Mouse (Mus musculus) forebrain, embryonic 10.5 days (tissue): ENCODE data around the gene Cldn20. TPM values are rescaled to one million over a fixed set of nuclear protein-coding genes. Genes with fewer than 3 reads are reported as not detected.

ENCODE experiments used
- DNase-seq: peaks from one replicate; pipeline ENCODE4 v3.0.0-alpha.2; 2017; ENCODE audit warnings: low spot score; ENCODE audit errors: extremely low spot score
- H3K27ac ChIP-seq: fragments of 300-500 bp; sonication (generic); 2 replicates; pipeline ENCODE4 v1.5.1; 2016; ENCODE audit warnings: mild to moderate bottlenecking
- H3K27me3 ChIP-seq: fragments of 300-500 bp; sonication (generic); 2 replicates; pipeline ENCODE4 v1.6.1; 2016; ENCODE audit warnings: mild to moderate bottlenecking; ENCODE audit not compliant: poor library complexity, severe bottlenecking
- H3K36me3 ChIP-seq: fragments of 300-500 bp; sonication (generic); replicated peaks from 2 replicates; pipeline ENCODE4 v1.6.1; 2016; ENCODE audit warnings: mild to moderate bottlenecking, moderate library complexity
- H3K4me1 ChIP-seq: fragments of 300-500 bp; sonication (generic); 2 replicates; pipeline ENCODE4 v1.6.1; 2016
- H3K4me3 ChIP-seq: fragments of 300-500 bp; sonication (generic); 2 replicates; pipeline ENCODE4 v1.5.1; 2016; ENCODE audit warnings: mild to moderate bottlenecking, moderate library complexity
- H3K9me3 ChIP-seq: fragments of 300-500 bp; sonication (generic); 2 replicates; pipeline ENCODE4 v1.6.1; 2016; ENCODE audit warnings: mild to moderate bottlenecking, moderate library complexity
- WGBS: fragments of 180-500 bp; shearing (Covaris S2); methylation state at CpG from one replicate; pipeline ENCODE4 v1.1.7; 2016; 5-methylcytosine and 5-hydroxymethylcytosine counted together
- polyA plus RNA-seq: library from polyadenylated mRNA; unstranded; fragments of >200 nt; fragmentation: Nextera tagmentation; extraction: Ambion mirVana; gene quantifications from 2 replicates; pipeline ENCODE4 v1.2.1, GENCODE M21; 2016

Cldn20 gene
- polyA plus RNA-seq, 1 experiment from 2014 or later: not detected

DNA sequence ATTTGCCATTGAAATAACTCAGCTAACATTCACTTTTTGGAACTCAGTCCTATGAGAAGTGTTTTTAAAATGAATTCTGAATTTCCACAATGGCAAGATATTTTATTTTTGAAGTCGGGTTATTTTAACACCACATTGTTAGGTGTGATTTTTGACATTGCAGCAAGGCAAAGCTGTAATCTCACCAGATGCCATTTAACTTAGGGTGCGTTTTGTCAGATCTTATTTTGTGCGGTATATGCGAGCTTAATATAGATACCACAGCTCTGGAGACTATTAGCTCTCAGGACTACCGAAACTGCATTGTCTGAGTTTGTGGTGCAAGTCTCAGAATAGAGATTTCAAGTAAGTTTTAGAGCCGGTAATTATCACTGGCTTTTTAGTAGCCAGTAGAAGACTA, 32.3 kb upstream of the Cldn20 start:
- Histone ChIP-seq H3K9me3 (no peaks in the 10 kb centered on the region), H3K4me1 (no peaks in the 10 kb centered on the region), H3K36me3 (no peaks in the 10 kb centered on the region), H3K27me3 (no peaks in the 10 kb centered on the region), H3K27ac (no peak overlapping the region), H3K4me3 (no peak overlapping the region)
- no peak for DNase-seq
- WGBS: 93% methylated on average over 6 of the region's 6 CpGs

DNA sequence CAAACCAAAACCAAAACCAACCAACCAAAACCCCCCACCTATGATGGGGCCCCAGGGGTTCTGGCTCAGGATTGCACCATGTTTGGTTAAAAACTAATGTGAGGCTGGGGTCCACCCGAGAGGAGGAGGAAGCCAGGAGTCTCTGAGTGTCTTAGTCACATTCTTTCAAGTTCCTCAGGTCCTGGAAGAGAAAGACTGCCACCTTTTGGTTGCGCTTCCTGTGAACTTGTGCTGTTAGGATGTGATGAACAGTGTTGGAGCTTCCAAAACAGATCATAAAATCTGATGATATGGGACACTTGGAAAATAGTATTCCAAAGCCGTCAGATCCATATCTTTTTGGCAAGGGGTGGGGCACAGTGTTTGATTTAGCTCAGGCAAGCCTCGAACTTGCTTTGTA, 31.4 kb upstream of the Cldn20 start:
- no peaks in the 10 kb centered on the region for H3K4me1 ChIP-seq
- DNase-seq: no peak
- WGBS: 87% methylated on average over 4 of the region's 4 CpGs
- H3K36me3 ChIP-seq: no peaks in the 10 kb centered on the region
- H3K27me3 ChIP-seq: no peaks in the 10 kb centered on the region
- H3K27ac ChIP-seq: no peak overlapping the region
- no peaks in the 10 kb centered on the region for H3K9me3 ChIP-seq
- no peak overlapping the region for H3K4me3 ChIP-seq

- Histone ChIP-seq H3K27me3 (no peaks in the 10 kb centered on the region), H3K4me3 (no peak overlapping the region), H3K4me1 (no peaks in the 10 kb centered on the region), H3K36me3 (no peaks in the 10 kb centered on the region), H3K27ac (no peak overlapping the region), H3K9me3 (no peaks in the 10 kb centered on the region)
- 77% methylated on average over 1 of the region's 1 CpGs for WGBS
- DNase-seq: no peak
Observed at GRCm38 (mm10) chr17:3505711-3506110, 26.6 kb upstream of the Cldn20 start.

DNA sequence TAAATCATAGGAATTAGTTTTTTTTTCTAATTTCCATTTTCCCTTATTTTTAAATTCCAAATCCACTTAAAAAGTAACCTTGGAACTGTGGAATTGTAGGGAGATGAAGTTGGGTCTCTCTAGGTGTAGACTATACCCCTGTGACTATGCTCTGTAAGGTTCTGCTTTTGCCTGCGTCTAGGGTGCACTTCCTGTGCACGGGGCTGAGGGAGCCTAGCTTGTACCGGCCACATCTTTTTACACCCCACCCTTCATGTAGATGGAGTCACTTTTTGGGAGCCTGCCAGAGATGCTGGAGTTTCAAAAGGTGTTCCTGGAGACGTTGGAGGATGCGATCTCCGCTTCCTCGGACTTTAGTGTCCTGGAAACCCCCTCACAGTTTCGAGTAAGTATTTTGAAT, 25.8 kb upstream of the Cldn20 start:
- no peak for DNase-seq
- Histone ChIP-seq H3K4me3 (no peak overlapping the region), H3K9me3 (no peaks in the 10 kb centered on the region), H3K4me1 (no peaks in the 10 kb centered on the region), H3K27ac (no peak overlapping the region), H3K36me3 (no peaks in the 10 kb centered on the region), H3K27me3 (no peaks in the 10 kb centered on the region)
- 90% methylated on average over 8 of the region's 8 CpGs for WGBS

DNA sequence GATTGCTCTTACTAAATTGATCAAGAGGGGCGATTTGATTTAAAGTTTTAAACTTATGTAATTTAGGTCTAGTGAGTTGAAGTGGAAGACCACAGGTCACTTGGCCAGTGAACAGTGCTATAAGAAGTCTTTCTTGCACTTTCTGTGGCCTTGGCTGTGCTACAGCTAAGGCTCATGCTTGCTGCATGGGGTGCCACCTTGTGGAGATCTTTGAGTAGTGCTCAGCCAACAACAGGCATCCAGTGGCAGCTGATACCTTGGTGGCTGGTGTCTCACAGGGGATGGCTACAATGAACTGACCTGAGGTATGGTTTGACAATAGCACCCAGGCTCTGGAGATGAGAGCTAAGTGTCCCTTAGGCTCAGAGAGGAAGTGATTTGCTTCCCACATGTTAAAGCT, 22.5 kb upstream of the Cldn20 start:
- Histone ChIP-seq H3K36me3 (no peaks in the 10 kb centered on the region), H3K9me3 (no peaks in the 10 kb centered on the region)
- WGBS: 19% methylated on average over 1 of the region's 1 CpGs

DNA sequence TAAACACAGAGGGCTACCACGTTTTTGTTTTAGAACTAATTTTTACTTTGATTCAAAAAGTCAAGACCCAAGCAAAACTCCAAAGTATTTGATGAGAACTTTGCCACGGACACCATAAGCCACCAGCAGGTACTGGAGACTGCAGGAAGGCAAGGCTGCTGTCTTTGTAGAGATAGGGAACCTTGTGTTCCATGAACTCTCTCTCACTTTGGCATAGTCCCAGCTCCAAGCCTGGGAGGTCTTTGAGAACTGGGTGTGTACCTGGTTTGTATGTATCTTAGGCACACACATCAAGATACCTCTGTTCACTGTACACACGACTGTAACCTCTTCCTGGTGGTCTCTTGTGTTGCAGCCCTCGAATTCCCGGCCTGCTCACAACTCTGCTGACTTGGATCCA, 18.0 kb upstream of the Cldn20 start:
- Histone ChIP-seq H3K36me3 (peaks cover 11% of the 10 kb centered on the region), H3K27me3 (no peaks in the 10 kb centered on the region), H3K4me1 (peaks cover 4% of the 10 kb centered on the region), H3K27ac (no peak overlapping the region), H3K4me3 (no peak overlapping the region), H3K9me3 (no peaks in the 10 kb centered on the region)
- no peak for DNase-seq
- WGBS: 89% methylated on average over 5 of the region's 5 CpGs

More for the DNA sequence above, 22.5 kb upstream of the Cldn20 start:
- H3K4me1 ChIP-seq: no peaks in the 10 kb centered on the region
- DNase-seq: peak; percentile 44
- H3K27ac ChIP-seq: no peak overlapping the region
- no peaks in the 10 kb centered on the region for H3K27me3 ChIP-seq
- H3K4me3 ChIP-seq: no peak overlapping the region

DNA sequence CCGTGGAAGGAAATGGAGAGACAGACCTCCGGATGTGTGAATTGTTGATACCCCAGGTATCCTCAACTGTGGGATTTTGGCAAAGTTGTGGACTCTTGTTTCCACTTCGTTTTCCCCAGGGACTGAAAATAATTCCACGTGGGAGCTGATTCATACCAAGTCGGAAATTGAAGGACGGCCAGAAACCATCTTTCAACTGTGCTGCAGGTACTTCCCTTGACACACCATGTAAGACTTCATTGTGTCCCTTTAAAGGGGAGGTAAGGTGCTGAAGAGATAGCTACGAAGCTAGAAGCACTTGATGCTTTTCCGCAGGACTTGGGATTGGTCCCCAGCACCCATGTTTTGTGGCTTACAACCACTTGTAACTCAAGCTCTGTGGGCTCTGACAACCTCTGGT, 16.5 kb upstream of the Cldn20 start:
- Histone ChIP-seq H3K27me3 (no peaks in the 10 kb centered on the region), H3K27ac (no peak overlapping the region), H3K36me3 (peaks cover 12% of the 10 kb centered on the region), H3K9me3 (no peaks in the 10 kb centered on the region), H3K4me1 (peaks cover 4% of the 10 kb centered on the region), H3K4me3 (no peak overlapping the region)
- WGBS: 92% methylated on average over 8 of the region's 8 CpGs
- DNase-seq: no peak

GRCm38 (mm10) chr17:3516406-3516805, 15.9 kb upstream of the Cldn20 start:
- 50% methylated on average over 9 of the region's 9 CpGs for WGBS
- Histone ChIP-seq H3K9me3 (no peaks in the 10 kb centered on the region), H3K4me1 (peaks cover 4% of the 10 kb centered on the region), H3K27me3 (no peaks in the 10 kb centered on the region), H3K4me3 (no peak overlapping the region), H3K27ac (no peak overlapping the region), H3K36me3 (peaks cover 16% of the 10 kb centered on the region)
- no peak for DNase-seq

DNA sequence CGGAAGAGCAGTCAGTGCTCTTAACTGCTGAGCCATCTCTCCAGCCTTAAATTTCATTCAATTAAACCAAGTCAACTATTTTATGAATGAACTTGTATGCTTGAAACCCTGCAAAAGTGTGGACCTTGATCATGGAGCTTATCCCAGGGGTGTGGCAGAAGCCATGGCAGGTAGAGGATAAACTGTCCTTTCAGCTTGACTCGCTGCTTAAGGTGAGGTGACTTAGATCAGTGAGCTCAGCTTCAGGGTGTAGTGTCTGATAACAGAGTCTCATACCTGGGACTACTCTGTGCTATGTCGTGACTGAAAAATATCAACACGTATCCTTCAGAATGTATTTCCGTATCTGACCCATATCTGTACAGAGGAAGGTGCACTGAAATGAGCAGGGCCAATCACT, 12.0 kb upstream of the Cldn20 start:
- no peak for DNase-seq
- WGBS: 93% methylated on average over 5 of the region's 5 CpGs

DNA sequence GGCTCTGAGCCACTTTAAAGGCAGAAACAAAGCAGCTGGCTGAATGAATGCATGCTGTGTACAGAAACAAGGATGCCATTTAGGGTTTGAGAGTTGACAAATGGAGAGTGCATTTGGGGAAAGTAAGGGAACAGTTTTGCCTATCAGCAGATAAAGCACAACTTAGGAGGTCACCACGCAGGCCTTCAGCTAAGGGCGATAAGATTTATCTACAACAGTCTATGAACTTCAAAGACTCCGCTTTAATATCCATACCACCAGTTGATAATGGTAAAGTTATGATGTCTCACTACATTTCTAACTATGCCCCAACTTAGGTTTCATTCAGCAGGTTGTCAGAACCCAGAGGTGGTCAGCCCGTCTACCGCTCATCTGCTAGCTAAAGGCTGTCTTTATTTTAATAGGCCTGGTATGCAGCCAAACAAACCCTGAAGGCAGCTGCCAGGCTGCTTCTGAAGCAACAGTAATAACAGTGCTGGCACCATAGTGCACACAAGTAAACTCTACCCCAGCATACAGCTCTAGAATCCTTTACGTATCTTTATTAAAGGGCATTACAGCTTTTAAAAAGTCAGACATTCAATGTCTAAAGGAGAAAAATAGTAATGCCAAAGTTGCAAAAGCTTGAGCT, 4.4 kb upstream of the Cldn20 start:
- no peak for DNase-seq
- H3K4me3 ChIP-seq: no peak overlapping the region
- no peaks in the 10 kb centered on the region for H3K27me3 ChIP-seq
- no peaks in the 10 kb centered on the region for H3K4me1 ChIP-seq
- no peaks in the 10 kb centered on the region for H3K9me3 ChIP-seq
- no peak overlapping the region for H3K27ac ChIP-seq
- 88% methylated on average over 6 of the region's 6 CpGs for WGBS
- peaks cover 12% of the 10 kb centered on the region for H3K36me3 ChIP-seq

More for the DNA sequence above, 12.0 kb upstream of the Cldn20 start:
- H3K36me3 ChIP-seq: peaks cover 16% of the 10 kb centered on the region
- peaks cover 4% of the 10 kb centered on the region for H3K4me1 ChIP-seq
- no peak overlapping the region for H3K27ac ChIP-seq
- no peaks in the 10 kb centered on the region for H3K9me3 ChIP-seq
- no peak overlapping the region for H3K4me3 ChIP-seq
- no peaks in the 10 kb centered on the region for H3K27me3 ChIP-seq

GRCm38 (mm10) chr17:3529523-3529922, 2.8 kb upstream of the Cldn20 start:
- H3K4me3 ChIP-seq: no peak overlapping the region
- H3K27me3 ChIP-seq: no peaks in the 10 kb centered on the region
- peaks cover 12% of the 10 kb centered on the region for H3K36me3 ChIP-seq
- no peak overlapping the region for H3K27ac ChIP-seq
- 71% methylated on average over 3 of the region's 3 CpGs for WGBS
- no peaks in the 10 kb centered on the region for H3K9me3 ChIP-seq
- no peaks in the 10 kb centered on the region for H3K4me1 ChIP-seq
- DNase-seq: no peak

GRCm38 (mm10) chr17:3530549-3530948, 1.8 kb upstream of the Cldn20 start:
- H3K4me3 ChIP-seq: no peak overlapping the region
- no peaks in the 10 kb centered on the region for H3K4me1 ChIP-seq
- WGBS: 72% methylated on average over 7 of the region's 7 CpGs
- H3K9me3 ChIP-seq: no peaks in the 10 kb centered on the region
- H3K27ac ChIP-seq: no peak overlapping the region
- no peak for DNase-seq
- peaks cover 12% of the 10 kb centered on the region for H3K36me3 ChIP-seq
- H3K27me3 ChIP-seq: no peaks in the 10 kb centered on the region

DNA sequence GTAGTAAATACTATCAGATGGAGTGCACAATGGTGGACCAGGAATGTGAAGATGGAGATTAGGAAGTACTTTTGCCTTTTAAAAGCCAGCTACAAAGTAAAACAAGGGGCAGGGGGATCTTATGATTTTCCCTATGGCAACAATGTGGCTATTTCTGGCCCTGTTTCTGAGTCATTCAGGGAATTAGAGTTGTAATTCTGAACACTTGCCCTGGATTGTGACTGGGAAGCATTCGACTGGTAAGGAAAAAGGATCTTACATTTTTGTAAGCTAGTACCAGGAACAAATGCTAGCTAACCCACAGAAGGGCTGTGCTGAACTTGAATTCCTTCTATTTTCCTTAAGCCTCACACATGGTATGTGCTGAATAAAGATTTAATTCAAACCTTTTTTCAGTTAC, 713 bp upstream of the Cldn20 start:
- Histone ChIP-seq H3K4me3 (no peak overlapping the region), H3K36me3 (peaks cover 12% of the 10 kb centered on the region), H3K9me3 (no peaks in the 10 kb centered on the region), H3K27me3 (no peaks in the 10 kb centered on the region), H3K4me1 (no peaks in the 10 kb centered on the region), H3K27ac (no peak overlapping the region)
- 79% methylated on average over 1 of the region's 1 CpGs for WGBS
- DNase-seq: no peak

- 22% methylated on average over 1 of the region's 1 CpGs for WGBS
Observed at GRCm38 (mm10) chr17:3533425-3533824, 1.1 kb downstream of the Cldn20 start.

More at GRCm38 (mm10) chr17:3533425-3533824, 1.1 kb downstream of the Cldn20 start:
- Histone ChIP-seq H3K36me3 (peaks cover 14% of the 10 kb centered on the region), H3K27ac (no peak overlapping the region), H3K9me3 (no peaks in the 10 kb centered on the region), H3K4me1 (no peaks in the 10 kb centered on the region), H3K27me3 (no peaks in the 10 kb centered on the region), H3K4me3 (no peak overlapping the region)
- DNase-seq: no peak
